Mouse (Mus musculus) MEL (cell line): ENCODE measurements around the gene Ppef2. TPM values are rescaled to one million over a fixed set of nuclear protein-coding genes. Genes with fewer than 3 reads are reported as not detected.
A peak's percentile ranks its signal among the peaks of the same experiment; 100 is the strongest.

ENCODE experiments used
- DNase-seq: peaks from one replicate; pipeline ENCODE4 v3.0.0; 2011; ENCODE audit warnings: low read depth, low spot score
- H3K27ac ChIP-seq: 2 replicates; pipeline ENCODE4 v1.5.1; 2012; ENCODE audit warnings: low read depth, mild to moderate bottlenecking, control low read depth, low read length, moderate library complexity; ENCODE audit not compliant: control insufficient read depth
- H3K27me3 ChIP-seq, 2 experiments: fragments of 150-350 bp in 1 of 2; sonication (generic) in 1 of 2; 2 replicates each; pipeline ENCODE4 v1.6.1; 2012; ENCODE audit warnings: low read length in 2 of 2, mild to moderate bottlenecking in 2 of 2, improper control_type of control experiment in 1 of 2, moderate library complexity in 1 of 2; ENCODE audit not compliant: insufficient read depth in 2 of 2, control insufficient read depth in 1 of 2
- H3K36me3 ChIP-seq, 2 experiments: 2 replicates each; pipeline ENCODE4 v1.6.1; 2012 to 2014; ENCODE audit warnings: low read length in 2 of 2, improper control_type of control experiment in 1 of 2, inconsistent platforms in 1 of 2, mild to moderate bottlenecking in 1 of 2; ENCODE audit not compliant: insufficient read depth in 2 of 2, control insufficient read depth in 1 of 2
- H3K4me1 ChIP-seq, 2 experiments: fragments of 150-350 bp in 1 of 2; sonication (generic) in 1 of 2; 2 replicates each; pipeline ENCODE4 v1.6.1; 2012; ENCODE audit warnings: low read length in 2 of 2, improper control_type of control experiment in 1 of 2, mild to moderate bottlenecking in 1 of 2; ENCODE audit not compliant: insufficient read depth in 2 of 2, control insufficient read depth in 1 of 2
- H3K4me3 ChIP-seq, 2 experiments: fragments of 150-350 bp in 1 of 2; sonication (generic) in 1 of 2; 2 replicates each; pipeline ENCODE4 v1.5.1; 2012; ENCODE audit warnings: low read depth in 2 of 2, low read length in 2 of 2, mild to moderate bottlenecking in 2 of 2, moderate library complexity in 2 of 2, control low read depth in 1 of 2, improper control_type of control experiment in 1 of 2; ENCODE audit not compliant: control insufficient read depth in 1 of 2, insufficient read depth in 1 of 2
- H3K79me2 ChIP-seq: 2 replicates; pipeline ENCODE4 v1.6.1; 2012; ENCODE audit warnings: mild to moderate bottlenecking, low read length, moderate library complexity; ENCODE audit not compliant: control insufficient read depth, poor library complexity, insufficient read depth
- H3K9ac ChIP-seq: 2 replicates; pipeline ENCODE4 v1.6.1; 2012; ENCODE audit warnings: low read depth, mild to moderate bottlenecking, control low read depth, low read length, moderate library complexity; ENCODE audit not compliant: control insufficient read depth, poor library complexity, severe bottlenecking
- H3K9me3 ChIP-seq: fragments of 150-350 bp; sonication (generic); replicated peaks from 2 replicates; pipeline ENCODE4 v1.6.1; 2012; ENCODE audit warnings: mild to moderate bottlenecking, low read length, improper control_type of control experiment, moderate library complexity; ENCODE audit not compliant: insufficient read depth
- BHLHE40 ChIP-seq: IDR thresholded peaks from 2 replicates; pipeline ENCODE4 v1.6.1; 2012; ENCODE audit warnings: low read depth, mild to moderate bottlenecking, inconsistent platforms, low read length, improper control_type of control experiment, borderline replicate concordance
- CHD1 ChIP-seq: IDR thresholded peaks from 2 replicates; pipeline ENCODE4 v1.6.1; 2012; ENCODE audit warnings: low read depth, mild to moderate bottlenecking, inconsistent platforms, low read length, improper control_type of control experiment
- CHD2 ChIP-seq: IDR thresholded peaks from 2 replicates; pipeline ENCODE4 v1.6.1; 2011; ENCODE audit warnings: low read length, improper control_type of control experiment
- CTCF ChIP-seq, 3 experiments: IDR thresholded peaks in 2 of 3; conservative IDR thresholded peaks in 1 of 3; 2 replicates each; pipeline ENCODE4 v1.5.1; 2011 to 2012; ENCODE audit warnings: low read length in 3 of 3, low read depth in 2 of 3, mild to moderate bottlenecking in 2 of 3, improper control_type of control experiment in 1 of 3, inconsistent platforms in 1 of 3, mixed read lengths in 1 of 3, moderate library complexity in 1 of 3; ENCODE audit not compliant: control insufficient read depth in 1 of 3, insufficient read depth in 1 of 3, poor library complexity in 1 of 3, severe bottlenecking in 1 of 3
- GATA1 ChIP-seq: IDR thresholded peaks from 2 replicates; pipeline ENCODE4 v1.6.1; 2011; ENCODE audit warnings: low read depth, low read length, improper control_type of control experiment
- HCFC1 ChIP-seq: IDR thresholded peaks from 2 replicates; pipeline ENCODE4 v1.6.1; 2012; ENCODE audit warnings: low read depth, mild to moderate bottlenecking, inconsistent platforms, low read length, improper control_type of control experiment, moderate library complexity
- MAFK ChIP-seq: IDR thresholded peaks from 2 replicates; pipeline ENCODE4 v1.6.1; 2011; ENCODE audit warnings: low read depth, mild to moderate bottlenecking, low read length, improper control_type of control experiment, borderline replicate concordance
- MEF2A ChIP-seq: IDR thresholded peaks from 2 replicates; pipeline ENCODE4 v1.6.1; 2014; ENCODE audit warnings: low read depth, mild to moderate bottlenecking, inconsistent platforms, low read length, improper control_type of control experiment; ENCODE audit not compliant: poor library complexity, insufficient replicate concordance, severe bottlenecking; ENCODE audit errors: extremely low read depth
- NELFE ChIP-seq: IDR thresholded peaks from 2 replicates; pipeline ENCODE4 v1.6.1; 2011; ENCODE audit warnings: low read depth, low read length, improper control_type of control experiment
- POLR2AphosphoS2 ChIP-seq: IDR thresholded peaks from 2 replicates; pipeline ENCODE4 v1.6.1; 2011; ENCODE audit warnings: low read length, improper control_type of control experiment
- RAD21 ChIP-seq: IDR thresholded peaks from 2 replicates; pipeline ENCODE4 v1.6.1; 2011; ENCODE audit warnings: mild to moderate bottlenecking, low read depth, low read length, improper control_type of control experiment
- SMC3 ChIP-seq: IDR thresholded peaks from 2 replicates; pipeline ENCODE4 v1.6.1; 2011; ENCODE audit warnings: low read depth, low read length, improper control_type of control experiment
- TAL1 ChIP-seq: IDR thresholded peaks from 2 replicates; pipeline ENCODE4 v1.6.1; 2012; ENCODE audit warnings: mild to moderate bottlenecking, inconsistent platforms, low read length, moderate library complexity, mixed read lengths
- TCF12 ChIP-seq: IDR thresholded peaks from 2 replicates; pipeline ENCODE4 v1.6.1; 2014; ENCODE audit warnings: low read depth, mild to moderate bottlenecking, inconsistent platforms, low read length, improper control_type of control experiment, moderate library complexity
- USF2 ChIP-seq, 2 experiments: IDR thresholded peaks; 2 replicates each; pipeline ENCODE4 v1.6.1; 2011 to 2012; ENCODE audit warnings: improper control_type of control experiment in 2 of 2, low read length in 2 of 2, borderline replicate concordance in 1 of 2, inconsistent platforms in 1 of 2, low read depth in 1 of 2, mild to moderate bottlenecking in 1 of 2; ENCODE audit not compliant: insufficient read depth in 1 of 2
- ZC3H11A ChIP-seq: IDR thresholded peaks from 2 replicates; pipeline ENCODE4 v1.6.1; 2012; ENCODE audit warnings: low read depth, mild to moderate bottlenecking, inconsistent platforms, low read length, improper control_type of control experiment
- ZKSCAN1 ChIP-seq: IDR thresholded peaks from 2 replicates; pipeline ENCODE4 v1.6.1; 2012; ENCODE audit warnings: low read depth, mild to moderate bottlenecking, inconsistent platforms, low read length, improper control_type of control experiment, moderate library complexity
- polyA plus RNA-seq, 2 experiments: library from polyadenylated mRNA; stranded (reverse) in 1 of 2; unstranded in 1 of 2; fragments of >175 nt in 1 of 2; fragments of >200 nt in 1 of 2; gene quantifications; 2 replicates each; pipeline versions ENCODE4 v1.2.1 to v1.2.4; 2012; ENCODE audit warnings: low replicate concordance in 2 of 2, low read depth in 1 of 2; ENCODE audit not compliant: insufficient read length in 2 of 2, insufficient read depth in 1 of 2, missing spikeins in 1 of 2
- total RNA-seq: library from RNA; depleted of rRNA; stranded (reverse); fragments of 300-350 nt; gene quantifications from 2 replicates; pipeline ENCODE4 v1.2.3, GENCODE M21; 2012

The Ppef2 gene
- total and polyA plus RNA-seq, 3 experiments, result 0.04 to 0.08 TPM; not detected in 1

DNA sequence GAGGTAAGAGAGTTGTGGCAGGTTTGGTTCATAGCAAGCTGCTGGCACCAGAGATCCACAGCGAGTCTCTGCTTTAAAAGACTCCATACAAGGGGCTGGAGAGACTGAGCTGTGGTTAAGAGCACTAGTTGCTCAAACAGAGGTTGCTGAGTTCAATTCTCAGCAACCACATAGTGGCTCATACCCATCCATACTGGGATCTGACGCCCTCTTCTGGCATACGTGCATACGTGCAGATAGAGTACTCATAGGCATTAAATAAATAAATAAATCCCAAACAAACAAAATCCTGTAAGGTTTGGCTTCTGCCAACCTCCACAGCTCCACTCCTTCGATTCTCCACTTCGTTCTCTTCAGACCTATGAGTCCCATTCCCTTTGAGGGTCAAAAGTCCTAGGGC, 4.0 kb downstream of the Ppef2 start:
- TF ChIP-seq CTCF (IDR thresholded peaks at IDR 0.05 in 2 of 3, conservative IDR thresholded peaks at IDR 0.05 in 1 of 3; ENCODE audit: control insufficient read depth in 1 of 3, insufficient read depth in 1 of 3, low read depth in 2 of 3, low read length in 3 of 3, poor library complexity in 1 of 3, severe bottlenecking in 1 of 3) (peak; percentile 20 to 46 (median 27); a peak in 4 of 6 replicates), SMC3 (peak; percentile 48), MAFK (no peak), RAD21 (peak; percentile 30), ZKSCAN1 (no peak), ZC3H11A (peak; percentile 23; the same call in 1 of the 2 replicates)
- H3K36me3 ChIP-seq, result no peaks in the 10 kb centered on the region
- H3K27ac ChIP-seq, result no peak overlapping the region
- no peaks in the 10 kb centered on the region for H3K4me1 ChIP-seq
- H3K9ac ChIP-seq, result no peak overlapping the region
- H3K4me3 ChIP-seq, result no peak overlapping the region
- DNase-seq, result peak; percentile 37
- H3K9me3 ChIP-seq, result no peaks in the 10 kb centered on the region
- no peaks in the 10 kb centered on the region for H3K79me2 ChIP-seq
- no peaks in the 10 kb centered on the region for H3K27me3 ChIP-seq

GRCm38 (mm10) chr5:92248614-92249013, 7.5 kb downstream of the Ppef2 start:
- Histone ChIP-seq H3K36me3 (peaks cover 0 to 14% of the 10 kb centered on the region in 2 experiments; a peak in 2 of 4 replicates), H3K27ac (no peak overlapping the region), H3K27me3 (no peaks in the 10 kb centered on the region), H3K9ac (no peak overlapping the region)
- no peak for DNase-seq
- no peak for TF ChIP-seq USF2 (IDR thresholded peaks at IDR 0.05; ENCODE audit: borderline replicate concordance in 1 of 2, insufficient read depth in 1 of 2, low read depth in 1 of 2, low read length in 2 of 2)
- TF ChIP-seq NELFE, result no peak
- TF ChIP-seq CTCF (IDR thresholded peaks at IDR 0.05 in 2 of 3, conservative IDR thresholded peaks at IDR 0.05 in 1 of 3; ENCODE audit: control insufficient read depth in 1 of 3, insufficient read depth in 1 of 3, low read depth in 2 of 3, low read length in 3 of 3, poor library complexity in 1 of 3, severe bottlenecking in 1 of 3), result no peak
- no peak for TF ChIP-seq MAFK
- TF ChIP-seq GATA1, result no peak
- TF ChIP-seq CHD1, result no peak
- no peak for TF ChIP-seq CHD2
- no peak for TF ChIP-seq POLR2AphosphoS2
- TF ChIP-seq ZKSCAN1, result no peak
- no peak for TF ChIP-seq MEF2A
- TF ChIP-seq HCFC1, result no peak
- no peak for TF ChIP-seq TCF12
- no peak for TF ChIP-seq SMC3
- no peak for TF ChIP-seq BHLHE40
- TF ChIP-seq TAL1, result no peak
- TF ChIP-seq, all 39 proteins: peak for 0
- no peaks in the 10 kb centered on the region for H3K79me2 ChIP-seq
- no peaks in the 10 kb centered on the region for H3K9me3 ChIP-seq
- peaks cover 13 to 17% of the 10 kb centered on the region in 2 experiments for H3K4me1 ChIP-seq
- H3K4me3 ChIP-seq, result no peak overlapping the region
